Mouse (Mus musculus) ES-Bruce4 (cell line): ENCODE results near the gene Rab4a. TPM values are rescaled to one million over a fixed set of nuclear protein-coding genes. Genes with fewer than 3 reads are reported as not detected.
A peak's percentile ranks its signal among the peaks of the same experiment; 100 is the strongest.

Experiments used
- H3K27ac ChIP-seq: 2 replicates; pipeline ENCODE4 v1.5.1; 2012; ENCODE audit warnings: low read length, inconsistent platforms; ENCODE audit not compliant: insufficient read depth
- H3K27me3 ChIP-seq: 2 replicates; pipeline ENCODE4 v1.6.1; 2012; ENCODE audit warnings: mild to moderate bottlenecking, low read length, inconsistent platforms; ENCODE audit not compliant: control insufficient read depth, poor library complexity, insufficient read depth, severe bottlenecking
- H3K36me3 ChIP-seq: 2 replicates; pipeline ENCODE4 v1.6.1; 2012; ENCODE audit warnings: inconsistent platforms, mild to moderate bottlenecking, low read length, moderate library complexity; ENCODE audit not compliant: control insufficient read depth, poor library complexity, insufficient read depth, severe bottlenecking
- H3K4me1 ChIP-seq: one replicate; pipeline ENCODE4 v1.8.1; 2011; ENCODE audit warnings: low read length; ENCODE audit not compliant: control insufficient read depth, insufficient read depth
- H3K4me3 ChIP-seq: 2 replicates; pipeline ENCODE4 v1.5.1; 2011; ENCODE audit warnings: low read depth, mild to moderate bottlenecking, low read length
- H3K9ac ChIP-seq: 2 replicates; pipeline ENCODE4 v1.6.1; 2012; ENCODE audit warnings: low read depth, mild to moderate bottlenecking, inconsistent platforms; ENCODE audit not compliant: poor library complexity, severe bottlenecking
- H3K9me3 ChIP-seq: replicated peaks from 2 replicates; pipeline ENCODE4 v1.6.1; 2012; ENCODE audit warnings: mild to moderate bottlenecking, low read length, inconsistent platforms; ENCODE audit not compliant: control insufficient read depth, poor library complexity, insufficient read depth, severe bottlenecking
- CTCF ChIP-seq: IDR thresholded peaks from one replicate; pipeline ENCODE4 v1.8.1; 2011; ENCODE audit warnings: low read depth, low read length
- EP300 ChIP-seq: IDR thresholded peaks from 2 replicates; pipeline ENCODE4 v1.6.1; 2011; ENCODE audit warnings: low read depth, low read length; ENCODE audit not compliant: insufficient read depth
- POLR2A ChIP-seq: IDR thresholded peaks from one replicate; pipeline ENCODE4 v1.8.1; 2011; ENCODE audit warnings: low read length; ENCODE audit not compliant: insufficient read depth
- polyA plus RNA-seq: library from polyadenylated mRNA; stranded (reverse); fragments of >200 nt; gene quantifications from 2 replicates; pipeline ENCODE4 v1.2.4, GENCODE M21; 2011; ENCODE audit warnings: low read depth; ENCODE audit not compliant: missing spikeins, insufficient read depth, insufficient read length

Rab4a gene
- polyA plus RNA-seq, 1 experiment, result 26.1 TPM

DNA sequence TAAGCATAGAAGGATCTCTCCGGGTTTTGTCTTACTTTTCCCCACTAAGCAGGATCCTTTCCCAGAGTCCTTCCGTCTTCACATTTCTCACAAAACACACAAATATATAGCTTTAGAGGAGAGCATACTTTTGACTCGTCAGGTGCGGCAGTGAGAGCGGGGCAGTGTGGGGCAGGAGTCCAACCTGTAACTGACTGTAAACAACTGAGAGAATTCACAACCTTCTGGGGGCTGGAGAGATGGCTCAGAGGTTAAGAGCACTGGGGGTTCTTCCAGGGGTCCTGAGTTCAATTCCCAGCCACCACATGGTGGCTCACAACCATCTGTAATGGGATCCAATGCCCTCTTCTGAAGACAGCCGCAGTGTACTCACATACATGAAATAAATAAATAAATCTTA, 6.4 kb upstream of the Rab4a start:
- H3K27me3 ChIP-seq, result no peaks in the 10 kb centered on the region
- no peaks in the 10 kb centered on the region for H3K9me3 ChIP-seq
- H3K4me1 ChIP-seq, result no peaks in the 10 kb centered on the region
- no peak for TF ChIP-seq EP300
- TF ChIP-seq CTCF, result no peak
- TF ChIP-seq POLR2A, result no peak
- no peak overlapping the region for H3K27ac ChIP-seq
- no peaks in the 10 kb centered on the region for H3K36me3 ChIP-seq
- no peak overlapping the region for H3K9ac ChIP-seq
- H3K4me3 ChIP-seq, result no peak overlapping the region

DNA sequence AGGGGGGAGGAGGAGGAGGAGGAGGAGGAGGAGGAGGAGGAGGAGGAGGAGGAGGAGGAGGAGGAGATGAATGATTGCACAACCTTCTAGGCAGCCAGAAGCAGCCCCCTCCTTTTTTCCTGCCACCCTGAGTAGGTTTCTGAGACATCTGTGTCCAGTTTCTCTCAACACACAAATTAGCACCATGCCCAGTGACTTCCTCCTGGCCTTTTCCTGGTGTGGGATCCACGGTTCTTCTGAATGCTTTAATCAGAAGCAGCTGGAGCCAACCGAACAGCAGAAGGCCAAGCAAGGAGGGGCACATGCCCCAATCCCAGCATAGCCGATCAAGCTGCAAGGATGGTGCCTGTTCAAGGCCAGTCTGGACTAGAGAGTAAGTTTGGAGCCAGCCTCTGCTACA, 5.9 kb upstream of the Rab4a start:
- Histone ChIP-seq H3K4me3 (no peak overlapping the region), H3K27ac (no peak overlapping the region), H3K9me3 (no peaks in the 10 kb centered on the region), H3K27me3 (no peaks in the 10 kb centered on the region), H3K4me1 (no peaks in the 10 kb centered on the region), H3K9ac (no peak overlapping the region), H3K36me3 (no peaks in the 10 kb centered on the region)
- TF ChIP-seq EP300, result no peak
- TF ChIP-seq CTCF, result no peak
- TF ChIP-seq POLR2A, result no peak

DNA sequence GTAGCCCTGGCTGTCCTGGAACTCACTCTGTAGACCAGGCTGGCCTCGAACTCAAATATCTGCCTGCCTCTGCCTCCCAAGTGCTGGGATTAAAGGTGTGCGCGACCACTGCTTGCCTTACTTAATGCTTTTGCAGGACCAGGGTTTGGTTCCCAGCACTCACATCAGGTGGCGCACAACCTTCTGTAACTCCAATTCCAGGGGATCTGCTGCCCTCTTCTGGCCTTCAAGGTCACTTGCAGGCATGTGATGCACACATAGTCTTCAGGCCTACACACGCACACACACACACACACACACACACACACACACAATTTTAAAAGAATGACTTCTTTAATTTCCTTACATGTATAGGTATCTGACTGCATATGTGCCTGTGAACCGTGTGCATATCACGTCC, 4.9 kb upstream of the Rab4a start:
- Histone ChIP-seq H3K9ac (no peak overlapping the region), H3K4me1 (no peaks in the 10 kb centered on the region), H3K9me3 (no peaks in the 10 kb centered on the region), H3K27me3 (no peaks in the 10 kb centered on the region), H3K4me3 (no peak overlapping the region), H3K27ac (no peak overlapping the region), H3K36me3 (no peaks in the 10 kb centered on the region)
- TF ChIP-seq EP300, result no peak
- TF ChIP-seq CTCF, result peak; percentile 56
- TF ChIP-seq POLR2A, result no peak

DNA sequence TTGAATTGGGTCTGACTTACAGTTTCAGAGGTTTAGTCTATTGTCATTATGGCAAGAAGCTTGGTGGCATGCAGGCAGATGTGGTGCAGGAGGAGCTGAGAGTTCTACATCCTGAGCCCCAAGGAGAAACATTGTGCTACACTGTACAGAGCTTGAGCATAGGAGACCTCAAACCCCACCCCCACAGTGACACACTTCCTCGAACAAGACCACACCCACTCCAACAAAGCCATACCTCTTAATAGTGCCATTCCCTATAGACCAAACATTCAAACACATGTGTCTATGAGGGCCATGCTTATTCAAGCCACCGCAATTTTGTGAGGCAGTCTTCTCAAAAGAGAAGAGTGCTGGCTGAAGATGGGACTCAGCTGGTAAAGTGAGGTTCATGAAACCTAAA, 4.2 kb upstream of the Rab4a start:
- H3K27ac ChIP-seq, result no peak overlapping the region
- H3K36me3 ChIP-seq, result no peaks in the 10 kb centered on the region
- no peaks in the 10 kb centered on the region for H3K27me3 ChIP-seq
- no peak overlapping the region for H3K9ac ChIP-seq
- H3K4me1 ChIP-seq, result no peaks in the 10 kb centered on the region
- H3K4me3 ChIP-seq, result no peak overlapping the region
- H3K9me3 ChIP-seq, result no peaks in the 10 kb centered on the region
- TF ChIP-seq CTCF (no peak), EP300 (no peak), POLR2A (no peak)

DNA sequence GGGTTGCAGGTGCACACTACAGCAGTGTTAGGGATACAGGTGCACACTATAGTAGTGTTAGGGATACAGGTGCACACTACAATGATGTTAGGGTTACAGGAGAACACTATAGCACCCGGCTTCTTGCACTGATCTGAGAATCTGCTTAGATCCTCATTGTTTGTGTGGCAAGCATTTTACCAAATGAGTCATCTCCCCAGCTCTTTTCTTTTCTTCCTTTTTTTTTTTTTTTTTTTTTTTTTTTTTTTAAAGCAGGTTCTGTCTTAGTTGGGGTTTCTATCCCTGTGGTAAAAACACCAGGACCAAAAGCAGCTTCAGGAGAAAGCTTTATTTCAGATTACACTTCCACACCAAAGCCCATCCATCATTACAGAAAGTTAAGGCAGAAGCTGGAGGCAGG, 2.1 kb upstream of the Rab4a start:
- no peaks in the 10 kb centered on the region for H3K27me3 ChIP-seq
- no peaks in the 10 kb centered on the region for H3K9me3 ChIP-seq
- no peak overlapping the region for H3K4me3 ChIP-seq
- no peak overlapping the region for H3K27ac ChIP-seq
- H3K9ac ChIP-seq, result no peak overlapping the region
- TF ChIP-seq POLR2A (no peak), CTCF (no peak), EP300 (no peak)
- H3K4me1 ChIP-seq, result peaks cover 3% of the 10 kb centered on the region
- H3K36me3 ChIP-seq, result no peaks in the 10 kb centered on the region

DNA sequence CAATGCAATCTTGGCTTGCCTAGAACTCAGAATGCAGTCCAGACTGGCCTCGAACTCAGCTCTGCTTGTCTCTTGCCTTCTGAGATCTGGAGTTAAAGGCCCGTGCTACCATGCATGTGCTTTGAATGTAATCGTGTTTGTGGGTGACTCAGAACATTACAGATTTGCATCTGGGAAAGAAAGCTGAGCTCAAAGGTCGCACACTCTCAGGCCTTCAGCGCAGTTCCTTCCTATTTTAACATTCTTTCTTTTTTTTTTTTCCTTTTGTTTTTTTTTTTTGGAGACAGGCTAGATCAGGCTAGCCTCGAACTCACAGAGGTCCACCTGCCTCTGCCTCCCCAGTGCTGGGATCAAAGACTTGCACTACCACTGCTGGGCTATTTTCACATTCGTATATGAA, 1.2 kb upstream of the Rab4a start:
- H3K36me3 ChIP-seq, result no peaks in the 10 kb centered on the region
- H3K9ac ChIP-seq, result no peak overlapping the region
- peaks cover 3% of the 10 kb centered on the region for H3K4me1 ChIP-seq
- H3K27me3 ChIP-seq, result no peaks in the 10 kb centered on the region
- TF ChIP-seq CTCF, result no peak
- TF ChIP-seq POLR2A, result no peak
- TF ChIP-seq EP300, result no peak
- H3K4me3 ChIP-seq, result no peak overlapping the region
- H3K27ac ChIP-seq, result no peak overlapping the region
- H3K9me3 ChIP-seq, result no peaks in the 10 kb centered on the region
